Mouse (Mus musculus) erythroblast, embryonic 14.5 days (primary cell): ENCODE data around the gene Eef1a2.
"Not testable (repeated sequence)": the region's sequence is repeated elsewhere in the genome, so short reads cannot be mapped to it uniquely, and the experiment has no call there.

Experiments used
- GATA1 ChIP-seq: IDR thresholded peaks from 2 replicates; pipeline ENCODE4 v1.6.1; 2012; ENCODE audit warnings: low read length, inconsistent platforms, mixed read lengths
- TAL1 ChIP-seq: IDR thresholded peaks from 3 replicates; pipeline ENCODE4 v1.6.1; 2012; ENCODE audit warnings: low read length, inconsistent platforms, mixed read lengths

GRCm38 (mm10) chr2:181191385-181191784, 34.6 kb upstream of the Eef1a2 start:
- not testable (repeated sequence) for TF ChIP-seq GATA1, TAL1
